Mouse (Mus musculus) hindbrain, embryonic 11.5 days (tissue): Measurements from ENCODE around the gene Cryzl1. TPM values are rescaled to one million over a fixed set of nuclear protein-coding genes. Genes with fewer than 3 reads are reported as not detected.
"Not testable (repeated sequence)": the region's sequence is repeated elsewhere in the genome, so short reads cannot be mapped to it uniquely, and the experiment has no call there.

Source experiments
- ATAC-seq: fragments of 200-750 bp; cut with Nextera tagmentation; 2 replicates; pipeline ENCODE4 v1.8.0; 2017; ENCODE audit warnings: mild to moderate bottlenecking, moderate TSS enrichment, moderate library complexity; ENCODE audit not compliant: low FRiP score
- DNase-seq: peaks from one replicate; pipeline ENCODE4 v3.0.0-alpha.2; 2015; ENCODE audit warnings: low spot score
- H3K27ac ChIP-seq: fragments of 300-500 bp; sonication (generic); 2 replicates; pipeline ENCODE4 v1.5.1; 2014; ENCODE audit warnings: mild to moderate bottlenecking, low read depth, low read length
- H3K27me3 ChIP-seq: fragments of 300-500 bp; sonication (generic); 2 replicates; pipeline ENCODE4 v1.6.1; 2014; ENCODE audit warnings: mild to moderate bottlenecking, low read length, moderate library complexity, mixed read lengths; ENCODE audit not compliant: control insufficient read depth, insufficient read depth
- H3K36me3 ChIP-seq: fragments of 300-500 bp; sonication (generic); 2 replicates; pipeline ENCODE4 v1.6.1; 2014; ENCODE audit warnings: mild to moderate bottlenecking, low read length, moderate library complexity, mixed read lengths; ENCODE audit not compliant: control insufficient read depth, insufficient read depth
- H3K4me1 ChIP-seq: fragments of 300-500 bp; sonication (generic); replicated peaks from 2 replicates; pipeline ENCODE4 v1.6.1; 2014; ENCODE audit warnings: low read length, mixed read lengths; ENCODE audit not compliant: control insufficient read depth, insufficient read depth
- H3K4me2 ChIP-seq: fragments of 300-500 bp; sonication (generic); replicated peaks from 2 replicates; pipeline ENCODE4 v1.6.1; 2014; ENCODE audit warnings: mild to moderate bottlenecking, low read depth, low read length
- H3K4me3 ChIP-seq: fragments of 300-500 bp; sonication (generic); 2 replicates; pipeline ENCODE4 v1.5.1; 2014; ENCODE audit warnings: low read depth, low read length
- H3K9ac ChIP-seq: fragments of 300-500 bp; sonication (generic); 2 replicates; pipeline ENCODE4 v1.6.1; 2014; ENCODE audit warnings: low read depth, low read length
- H3K9me3 ChIP-seq: fragments of 300-500 bp; sonication (generic); 2 replicates; pipeline ENCODE4 v1.6.1; 2016; ENCODE audit warnings: low read length; ENCODE audit not compliant: control insufficient read depth
- WGBS: fragments of 180-500 bp; shearing (Covaris S2); extraction: QIAGEN DNeasy Blood & Tissue Kit; methylation state at CpG from one replicate; pipeline ENCODE4 v1.1.7; 2014; 5-methylcytosine and 5-hydroxymethylcytosine counted together
- polyA plus RNA-seq: library from polyadenylated mRNA; unstranded; fragments of >200 nt; fragmentation: Nextera tagmentation; extraction: Ambion mirVana; gene quantifications from 2 replicates; pipeline ENCODE4 v1.2.1, GENCODE M21; 2014

The Cryzl1 gene
- polyA plus RNA-seq, 1 experiment from 2014 or later = 93.4 TPM

- peak; percentile 96 for ATAC-seq
- Histone ChIP-seq H3K4me1 (0 out of 2 replicates have a peak, but pooled peaks cover 4% of the 10 kb centered on the region), H3K9me3 (no peaks in the 10 kb centered on the region), H3K9ac (peak within 1 kb of the TSS; percentile 88), H3K4me3 (peak within 1 kb of the TSS; percentile 84), H3K27me3 (no peaks in the 10 kb centered on the region), H3K4me2 (peak within 1 kb of the TSS; percentile 90), H3K27ac (peak within 1 kb of the TSS; percentile 95), H3K36me3 (peaks cover 5% of the 10 kb centered on the region; the same call in 1 of the 2 replicates)
- peak; percentile 95 for DNase-seq
- WGBS = under 1% methylated on average over 69 of the region's 70 CpGs
Observed at GRCm38 (mm10) chr16:91647461-91648219, 81.1 kb downstream of the Cryzl1 start, which contains the start of gene Son. TSS of gene Son (plus strand) at chr16:91647506.

DNA sequence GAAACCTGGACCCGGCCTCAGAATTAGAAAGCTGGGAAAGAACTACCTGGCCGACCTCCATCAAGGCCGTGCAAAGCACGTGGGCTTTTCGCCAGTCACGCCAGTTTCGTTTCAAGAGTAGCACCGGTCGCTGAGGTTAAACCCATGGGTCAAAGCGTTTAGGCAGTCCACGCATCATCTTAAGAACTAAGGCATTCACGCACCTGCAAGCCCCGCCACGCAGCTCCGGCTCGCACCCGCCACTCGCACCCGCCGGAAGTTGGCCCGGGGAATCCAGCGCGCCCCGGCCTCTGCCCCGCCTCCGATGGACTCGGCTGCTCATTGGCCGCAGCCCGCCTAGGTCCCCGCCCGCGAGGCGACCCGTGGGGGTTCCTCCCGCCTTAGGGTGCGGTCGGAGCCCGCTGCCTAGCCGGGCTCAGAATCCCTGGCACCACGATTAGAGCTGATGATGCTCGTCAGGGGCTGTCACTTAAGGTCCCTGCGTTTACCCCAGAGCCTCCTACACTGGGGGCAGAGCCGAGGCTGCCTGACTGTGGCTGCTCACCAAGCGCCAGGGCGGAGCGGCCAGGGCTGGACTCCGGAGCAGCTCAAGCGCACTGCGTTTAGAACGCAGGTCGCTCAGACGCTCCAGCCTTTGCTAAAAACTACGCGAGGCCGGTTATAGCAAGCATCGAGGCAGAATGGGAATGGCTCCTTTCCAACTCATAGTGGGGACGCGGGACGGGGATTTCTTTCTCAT lies 81.9 kb downstream of the Cryzl1 start, which contains the start of gene Gart:
Gene Gart (minus strand): TSS at position 272 of the 739 bp plus-strand sequence.
- Histone ChIP-seq H3K27ac (peak within 1 kb of the TSS; percentile 95), H3K4me3 (peak within 1 kb of the TSS; percentile 84), H3K9me3 (no peaks in the 10 kb centered on the region), H3K9ac (peak within 1 kb of the TSS; percentile 88), H3K4me1 (0 out of 2 replicates have a peak, but pooled peaks cover 4% of the 10 kb centered on the region), H3K4me2 (peak within 1 kb of the TSS; percentile 90), H3K27me3 (no peaks in the 10 kb centered on the region), H3K36me3 (no peaks in the 10 kb centered on the region)
- DNase-seq = peak; percentile 91
- peak; percentile 85 for ATAC-seq
- WGBS = under 1% methylated on average over 54 of the region's 59 CpGs

DNA sequence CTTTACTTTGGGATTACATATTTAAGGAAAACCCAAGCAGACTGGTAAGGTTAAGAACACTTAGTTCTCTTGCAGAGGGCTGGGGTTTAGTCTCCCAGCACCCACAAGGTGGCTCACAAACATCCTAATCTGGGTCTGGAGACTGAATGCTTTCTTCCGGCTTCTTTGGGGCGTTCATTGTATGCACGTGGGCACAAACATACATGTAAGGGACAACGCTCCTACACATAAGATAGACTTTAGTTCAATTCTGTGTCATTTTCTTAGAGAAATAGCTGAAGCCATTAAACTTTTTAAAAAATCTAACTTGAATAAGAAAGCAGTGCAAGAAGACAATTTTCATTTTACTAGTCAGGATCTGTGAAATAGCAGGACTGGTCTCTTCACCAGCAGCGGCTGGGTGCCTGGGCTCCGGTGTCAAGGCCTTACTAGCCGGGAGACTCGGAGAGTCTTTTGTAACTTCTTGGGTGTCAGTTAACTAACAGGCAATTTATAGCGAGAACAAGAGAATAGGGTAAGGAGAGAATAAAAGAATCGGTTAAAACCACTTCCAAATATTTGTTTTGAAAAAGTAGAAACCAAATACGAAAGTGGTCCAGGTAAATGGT lies 82.7 kb downstream of the Cryzl1 start:
- no peak for ATAC-seq

GRCm38 (mm10) chr16:91645420-91645819 lies 83.4 kb downstream of the Cryzl1 start:
- H3K4me1 ChIP-seq = not testable (repeated sequence)
- no CpG with 5 or more reads among the region's 2 CpGs for WGBS

More for the DNA sequence above, 82.7 kb downstream of the Cryzl1 start:
- 2% methylated on average over 11 of the region's 11 CpGs for WGBS
- H3K36me3 ChIP-seq = no peaks in the 10 kb centered on the region
- peak overlapping the region; percentile 84 for H3K4me3 ChIP-seq
- 0 out of 2 replicates have a peak, but pooled peaks cover 4% of the 10 kb centered on the region for H3K4me1 ChIP-seq
- H3K27ac ChIP-seq = 0 out of 2 replicates have a peak overlapping the region, but pooled peaks have one; percentile 95
- DNase-seq = peak; percentile 23
- peak overlapping the region; percentile 90 for H3K4me2 ChIP-seq
- no peaks in the 10 kb centered on the region for H3K27me3 ChIP-seq
- no peaks in the 10 kb centered on the region for H3K9me3 ChIP-seq
- H3K9ac ChIP-seq = peak overlapping the region; percentile 59

GRCm38 (mm10) chr16:91644901-91645300 lies 83.9 kb downstream of the Cryzl1 start:
- 93% methylated on average over 2 of the region's 2 CpGs for WGBS
- DNase-seq (no peak), ATAC-seq (no peak)
- Histone ChIP-seq H3K4me1 (0 out of 2 replicates have a peak, but pooled peaks cover 4% of the 10 kb centered on the region), H3K4me2 (no peak overlapping the region), H3K9me3 (no peaks in the 10 kb centered on the region), H3K9ac (no peak overlapping the region), H3K27me3 (no peaks in the 10 kb centered on the region), H3K36me3 (no peaks in the 10 kb centered on the region), H3K4me3 (no peak overlapping the region), H3K27ac (no peak overlapping the region)

More at GRCm38 (mm10) chr16:91645420-91645819, 83.4 kb downstream of the Cryzl1 start:
- ATAC-seq, H3K36me3 ChIP-seq, H3K4me2 ChIP-seq, H3K9ac ChIP-seq, H3K9me3 ChIP-seq, H3K27me3 ChIP-seq, DNase-seq, H3K27ac ChIP-seq, H3K4me3 ChIP-seq: not testable (repeated sequence)

DNA sequence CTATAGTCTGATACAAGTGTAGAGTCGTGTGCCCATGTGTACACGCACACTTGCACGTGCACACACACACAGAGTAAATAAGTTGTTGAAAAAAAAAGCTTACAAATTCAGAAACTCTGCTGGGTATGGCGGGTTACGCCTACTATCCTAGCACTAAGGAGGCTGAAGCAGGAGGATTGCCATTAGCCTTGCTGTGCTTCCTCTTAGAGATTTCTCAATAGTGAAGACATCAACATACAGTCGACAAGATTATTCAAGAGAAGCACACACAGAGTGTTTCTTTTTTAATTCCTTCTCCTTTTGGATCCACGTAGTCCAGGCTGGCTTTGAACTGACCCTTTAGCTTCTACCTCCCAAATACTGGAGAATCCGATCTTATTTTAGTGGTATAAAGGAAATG lies 88.6 kb downstream of the Cryzl1 start:
- no peak overlapping the region for H3K9ac ChIP-seq
- no peaks in the 10 kb centered on the region for H3K4me1 ChIP-seq
- ATAC-seq = no peak
- no peak overlapping the region for H3K4me3 ChIP-seq
- no peak for DNase-seq
- H3K27me3 ChIP-seq = no peaks in the 10 kb centered on the region
- H3K36me3 ChIP-seq = peaks cover 12% of the 10 kb centered on the region; the same call in 1 of the 2 replicates
- 96% methylated on average over 8 of the region's 8 CpGs for WGBS
- no peak overlapping the region for H3K27ac ChIP-seq
- no peak overlapping the region for H3K4me2 ChIP-seq
- H3K9me3 ChIP-seq = no peaks in the 10 kb centered on the region

- 98% methylated on average over 2 of the region's 2 CpGs for WGBS
- Histone ChIP-seq H3K4me2 (no peak overlapping the region), H3K4me3 (no peak overlapping the region), H3K9me3 (no peaks in the 10 kb centered on the region), H3K36me3 (peaks cover 13% of the 10 kb centered on the region; the same call in 1 of the 2 replicates), H3K27ac (no peak overlapping the region), H3K27me3 (no peaks in the 10 kb centered on the region), H3K4me1 (no peaks in the 10 kb centered on the region), H3K9ac (no peak overlapping the region)
- no peak for ATAC-seq
- no peak for DNase-seq
Observed at GRCm38 (mm10) chr16:91639636-91640035, 89.1 kb downstream of the Cryzl1 start.
